Mouse (Mus musculus) ES-E14 (cell line): ENCODE data around the gene Ska2. TPM values are rescaled to one million over a fixed set of nuclear protein-coding genes. Genes with fewer than 3 reads are reported as not detected.
A peak's percentile ranks its signal among the peaks of the same experiment; 100 is the strongest.

Source experiments
- DNase-seq: peaks from one replicate; pipeline ENCODE4 v3.0.0-alpha.2; 2013; ENCODE audit warnings: low read depth, low spot score
- H3K27ac ChIP-seq: 2 replicates; pipeline ENCODE4 v1.5.1; 2012; ENCODE audit warnings: low read depth, mild to moderate bottlenecking, low read length, moderate library complexity, mixed read lengths; ENCODE audit not compliant: poor library complexity, insufficient read depth, severe bottlenecking
- H3K36me3 ChIP-seq: 2 replicates; pipeline ENCODE4 v1.6.1; 2012; ENCODE audit warnings: mild to moderate bottlenecking, low read length, moderate library complexity, mixed read lengths; ENCODE audit not compliant: control insufficient read depth, poor library complexity, insufficient read depth, severe bottlenecking
- H3K4me1 ChIP-seq, 2 experiments: fragments of 150-350 bp in 1 of 2; sonication (generic) in 1 of 2; 2 replicates each; pipeline ENCODE4 v1.6.1; 2012; ENCODE audit warnings: low read length in 2 of 2, mild to moderate bottlenecking in 1 of 2, mixed read lengths in 1 of 2; ENCODE audit not compliant: control insufficient read depth in 2 of 2, insufficient read depth in 2 of 2, poor library complexity in 1 of 2
- H3K4me3 ChIP-seq, 2 experiments: fragments of 150-350 bp in 1 of 2; sonication (generic) in 1 of 2; 2 replicates each; pipeline ENCODE4 v1.5.1; 2012; ENCODE audit warnings: low read length in 2 of 2, low read depth in 1 of 2, mild to moderate bottlenecking in 1 of 2, mixed read lengths in 1 of 2; ENCODE audit not compliant: insufficient read depth in 1 of 2, poor library complexity in 1 of 2, severe bottlenecking in 1 of 2
- H3K9ac ChIP-seq: 2 replicates; pipeline ENCODE4 v1.6.1; 2012; ENCODE audit warnings: low read depth, mild to moderate bottlenecking, low read length, mixed read lengths; ENCODE audit not compliant: poor library complexity, insufficient read depth, severe bottlenecking
- H3K9me3 ChIP-seq: fragments of 150-350 bp; sonication (generic); 2 replicates; pipeline ENCODE4 v1.6.1; 2012; ENCODE audit warnings: low read depth, mild to moderate bottlenecking, low read length; ENCODE audit not compliant: control insufficient read depth, insufficient read depth
- CHD2 ChIP-seq: IDR thresholded peaks from 2 replicates; pipeline ENCODE4 v1.6.1; 2014; ENCODE audit warnings: mild to moderate bottlenecking, low read depth, low read length, inconsistent platforms
- HCFC1 ChIP-seq: IDR thresholded peaks from 2 replicates; pipeline ENCODE4 v1.6.1; 2012; ENCODE audit warnings: low read length, inconsistent platforms, borderline replicate concordance; ENCODE audit not compliant: insufficient read depth
- MAFK ChIP-seq: IDR thresholded peaks from 2 replicates; pipeline ENCODE4 v1.6.1; 2014; ENCODE audit warnings: mild to moderate bottlenecking, low read depth, low read length, inconsistent platforms; ENCODE audit not compliant: insufficient read depth
- ZC3H11A ChIP-seq: IDR thresholded peaks from 2 replicates; pipeline ENCODE4 v1.6.1; 2012; ENCODE audit warnings: low read depth, mild to moderate bottlenecking, inconsistent platforms, low read length, borderline replicate concordance
- ZNF384 ChIP-seq: IDR thresholded peaks from 2 replicates; pipeline ENCODE4 v1.6.1; 2012; ENCODE audit warnings: low read depth, low read length, inconsistent platforms
- in situ Hi-C, 2 experiments: fragments of 600-800 bp; cut with MboI; formaldehyde crosslinking; loops; one replicate each; pipeline ENCODE4 v1.15.1; 2025; ENCODE audit warnings: low sequenced_read_pairs in 2 of 2, inconsistent platforms in 1 of 2; ENCODE audit not compliant: unreplicated experiment in 2 of 2
- total RNA-seq: library from RNA; depleted of rRNA; stranded (reverse); fragments of 300-350 nt; gene quantifications from 2 replicates; pipeline ENCODE4 v1.2.3, GENCODE M21; 2012

Ska2 gene
- total RNA-seq, 1 experiment = 17.2 TPM

DNA sequence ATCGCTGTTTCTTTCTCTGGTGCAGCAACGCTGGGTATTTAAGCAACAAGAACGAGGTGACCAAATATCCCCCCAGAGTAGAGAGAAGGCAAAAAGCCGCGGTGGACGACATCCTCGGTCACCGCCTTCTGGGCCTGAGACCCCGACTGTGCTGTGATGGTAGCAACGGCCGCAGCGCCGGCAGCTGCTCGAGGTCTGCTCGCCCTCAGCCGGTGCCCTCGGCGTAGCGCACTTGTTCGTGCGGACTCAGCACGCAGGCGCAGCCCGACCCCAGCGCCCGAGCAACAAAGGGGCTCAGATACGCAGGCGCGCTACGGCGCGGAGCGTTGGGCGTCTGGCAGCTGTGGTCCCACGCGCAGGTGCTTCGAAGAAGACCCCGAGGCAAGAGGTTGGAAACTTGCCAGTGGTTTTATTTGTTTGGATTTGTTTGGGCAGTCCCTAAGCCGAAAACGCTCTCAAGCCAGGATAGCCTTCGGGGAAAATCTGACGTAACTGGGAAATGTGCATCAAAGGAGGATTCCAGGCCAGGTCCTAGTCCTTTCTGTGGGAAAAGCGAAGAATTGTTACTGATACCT lies 35.1 kb upstream of the Ska2 start, which contains the start of gene Gdpd1:
Gdpd1 (minus strand) TSS at position 197 of the 575 bp plus-strand sequence.
- Histone ChIP-seq H3K4me3 (peak within 1 kb of the TSS; percentile 64 to 69), H3K9me3 (no peaks in the 10 kb centered on the region), H3K36me3 (peaks cover 8% of the 10 kb centered on the region), H3K9ac (peak within 1 kb of the TSS; percentile 59), H3K4me1 (no peaks in the 10 kb centered on the region; a peak in 1 of 4 replicates), H3K27ac (no peak within 1 kb of the TSS)
- peak; percentile 83 for DNase-seq
- no peak for TF ChIP-seq ZNF384
- TF ChIP-seq ZC3H11A = no peak
- no peak for TF ChIP-seq MAFK
- no peak for TF ChIP-seq CHD2
- no peak for TF ChIP-seq HCFC1
- in situ Hi-C loops = no loop called here

DNA sequence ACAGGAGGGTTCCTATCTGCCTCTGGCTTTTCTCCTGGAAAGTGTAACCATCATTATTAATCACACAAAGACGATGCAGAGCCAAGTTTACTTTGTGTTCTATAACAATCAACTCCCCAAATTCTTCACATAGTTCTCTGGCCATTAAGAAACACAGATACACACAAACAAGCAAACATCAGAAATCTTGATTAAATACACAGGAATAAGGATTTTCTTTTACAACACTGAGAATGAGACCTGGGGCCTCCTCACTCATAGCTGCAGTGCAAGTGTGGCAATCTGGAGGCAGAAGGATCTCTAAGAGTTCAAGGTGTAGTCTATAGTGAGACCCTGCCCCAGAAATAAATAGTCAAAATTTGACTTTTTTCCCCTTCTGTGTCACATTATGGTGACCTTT lies 25.3 kb upstream of the Ska2 start:
- Histone ChIP-seq H3K27ac (no peak overlapping the region), H3K9ac (no peak overlapping the region), H3K4me1 (peaks cover 3 to 4% of the 10 kb centered on the region in 2 experiments; a peak in 1 of 4 replicates), H3K36me3 (peaks cover 30% of the 10 kb centered on the region), H3K9me3 (no peaks in the 10 kb centered on the region), H3K4me3 (no peak overlapping the region)
- TF ChIP-seq ZC3H11A (no peak), HCFC1 (no peak), ZNF384 (peak; percentile 88), MAFK (no peak), CHD2 (no peak)
- DNase-seq = no peak
- in situ Hi-C loops = no loop called here

DNA sequence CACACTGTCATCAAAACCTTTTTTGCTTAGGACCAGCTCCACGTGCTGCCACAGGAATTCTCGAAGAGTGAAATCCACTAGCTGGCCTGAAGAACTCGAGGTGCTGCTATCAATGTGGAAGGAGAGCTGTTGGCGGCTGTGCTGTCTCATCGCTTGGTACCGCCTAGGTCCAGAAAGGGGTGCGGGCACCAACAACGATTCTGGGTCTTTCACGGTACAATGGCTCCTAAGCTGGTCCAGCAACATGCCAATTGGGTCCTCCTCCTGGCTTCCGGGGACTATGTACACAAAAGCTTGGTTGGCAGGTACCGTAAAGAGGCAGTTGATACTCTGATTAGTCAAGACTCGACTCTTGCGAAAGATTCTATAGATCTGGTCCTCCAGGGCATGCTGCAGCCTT lies 23.6 kb upstream of the Ska2 start:
- H3K36me3 ChIP-seq = peaks cover 22% of the 10 kb centered on the region

DNA sequence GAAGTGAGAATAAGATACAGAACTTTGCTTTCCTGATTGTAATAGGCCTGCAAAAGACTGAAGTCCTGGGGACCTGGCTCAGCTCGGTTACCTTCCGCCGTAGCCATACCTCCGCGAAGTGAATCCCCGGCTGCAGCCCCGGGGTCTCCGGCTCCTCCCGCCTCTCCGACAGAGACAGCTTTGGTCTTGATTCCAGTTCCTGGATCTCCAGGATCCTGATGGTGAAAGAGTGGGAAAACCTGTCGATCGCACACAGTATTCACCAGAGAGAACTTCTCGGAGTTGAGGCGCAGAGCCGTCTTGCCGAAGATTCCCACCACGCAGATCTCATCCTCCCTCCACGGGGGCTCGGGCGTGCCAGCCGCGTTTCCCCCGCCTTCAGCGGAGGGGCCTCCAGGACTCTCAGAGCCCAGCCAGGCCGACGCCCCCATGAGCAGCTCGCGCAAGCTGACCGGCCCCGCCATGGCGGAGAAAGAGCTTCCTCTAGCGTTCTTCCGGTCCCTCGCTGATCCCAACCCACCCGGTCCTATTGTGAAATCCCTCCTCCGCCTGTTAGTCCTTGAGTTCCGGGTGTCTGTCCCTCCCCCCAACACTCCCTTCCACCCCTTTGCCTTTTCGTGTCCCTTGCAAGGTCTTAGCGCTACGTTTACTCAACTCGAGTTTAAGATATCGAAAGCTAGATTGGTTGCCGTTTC lies 22.6 kb upstream of the Ska2 start, which contains the start of gene Smg8:
Smg8 (minus strand) TSS at position 485 of the 695 bp plus-strand sequence.
- Histone ChIP-seq H3K27ac (peak within 1 kb of the TSS; percentile 42; the same call in 1 of the 2 replicates), H3K4me3 (peak within 1 kb of the TSS; percentile 96 to 97), H3K9ac (peak within 1 kb of the TSS; percentile 97), H3K9me3 (no peaks in the 10 kb centered on the region), H3K36me3 (peaks cover 19% of the 10 kb centered on the region), H3K4me1 (peaks cover 3 to 4% of the 10 kb centered on the region in 2 experiments; a peak in 1 of 4 replicates)
- peak; percentile 76 for DNase-seq
- TF ChIP-seq HCFC1 (peak; percentile 88), ZNF384 (no peak), CHD2 (peak; percentile 77)
- in situ Hi-C loops = no loop called here

More for the DNA sequence above, 23.6 kb upstream of the Ska2 start:
- H3K27ac ChIP-seq = no peak overlapping the region; the same call in 1 of the 2 replicates
- 0 out of 2 replicates have a peak overlapping the region, but pooled peaks have one; percentile 97 for H3K9ac ChIP-seq
- no peaks in the 10 kb centered on the region for H3K9me3 ChIP-seq
- TF ChIP-seq HCFC1 (no peak), ZNF384 (no peak), MAFK (no peak), CHD2 (no peak), ZC3H11A (no peak)
- in situ Hi-C loops = no loop called here
- peak overlapping the region; percentile 96 to 97 for H3K4me3 ChIP-seq
- H3K4me1 ChIP-seq = peaks cover 3 to 4% of the 10 kb centered on the region in 2 experiments; a peak in 1 of 4 replicates
- DNase-seq = no peak
